Mouse (Mus musculus) forebrain, embryonic 15.5 days (tissue): ENCODE results near the gene Bahcc1. TPM values are rescaled to one million over a fixed set of nuclear protein-coding genes. Genes with fewer than 3 reads are reported as not detected.

Source experiments
- ATAC-seq: fragments of 200-750 bp; cut with Nextera tagmentation; replicated peaks from 2 replicates; pipeline ENCODE4 v1.8.0; 2017; ENCODE audit warnings: mild to moderate bottlenecking, moderate TSS enrichment, moderate library complexity
- H3K27ac ChIP-seq: fragments of 300-500 bp; sonication (generic); replicated peaks from 2 replicates; pipeline ENCODE4 v1.5.1; 2015; ENCODE audit warnings: mild to moderate bottlenecking, inconsistent platforms
- H3K27me3 ChIP-seq: fragments of 300-500 bp; sonication (generic); 2 replicates; pipeline ENCODE4 v1.6.1; 2015; ENCODE audit warnings: inconsistent platforms
- H3K36me3 ChIP-seq: fragments of 300-500 bp; sonication (generic); 2 replicates; pipeline ENCODE4 v1.6.1; 2015; ENCODE audit warnings: mild to moderate bottlenecking, inconsistent platforms
- H3K4me1 ChIP-seq: fragments of 300-500 bp; sonication (generic); 2 replicates; pipeline ENCODE4 v1.6.1; 2015; ENCODE audit warnings: inconsistent platforms
- H3K4me2 ChIP-seq: fragments of 300-500 bp; sonication (generic); replicated peaks from 2 replicates; pipeline ENCODE4 v1.6.1; 2015; ENCODE audit warnings: mild to moderate bottlenecking, inconsistent platforms
- H3K4me3 ChIP-seq: fragments of 300-500 bp; sonication (generic); 2 replicates; pipeline ENCODE4 v1.5.1; 2015; ENCODE audit warnings: mild to moderate bottlenecking, inconsistent platforms
- H3K9ac ChIP-seq: fragments of 300-500 bp; sonication (generic); replicated peaks from 2 replicates; pipeline ENCODE4 v1.6.1; 2015; ENCODE audit warnings: mild to moderate bottlenecking, inconsistent platforms
- H3K9me3 ChIP-seq: fragments of 300-500 bp; sonication (generic); 2 replicates; pipeline ENCODE4 v1.6.1; 2016; ENCODE audit warnings: inconsistent platforms
- WGBS: fragments of 180-500 bp; shearing (Covaris S2); methylation state at CpG from one replicate; pipeline ENCODE4 v1.1.7; 2015; ENCODE audit warnings: mixed read lengths; 5-methylcytosine and 5-hydroxymethylcytosine counted together
- polyA plus RNA-seq: library from polyadenylated mRNA; unstranded; fragments of >200 nt; fragmentation: Nextera tagmentation; extraction: Ambion mirVana; gene quantifications from 2 replicates; pipeline ENCODE4 v1.2.1, GENCODE M21; 2015

Bahcc1 gene
- polyA plus RNA-seq, 1 experiment from 2014 or later = 16.1 TPM

DNA sequence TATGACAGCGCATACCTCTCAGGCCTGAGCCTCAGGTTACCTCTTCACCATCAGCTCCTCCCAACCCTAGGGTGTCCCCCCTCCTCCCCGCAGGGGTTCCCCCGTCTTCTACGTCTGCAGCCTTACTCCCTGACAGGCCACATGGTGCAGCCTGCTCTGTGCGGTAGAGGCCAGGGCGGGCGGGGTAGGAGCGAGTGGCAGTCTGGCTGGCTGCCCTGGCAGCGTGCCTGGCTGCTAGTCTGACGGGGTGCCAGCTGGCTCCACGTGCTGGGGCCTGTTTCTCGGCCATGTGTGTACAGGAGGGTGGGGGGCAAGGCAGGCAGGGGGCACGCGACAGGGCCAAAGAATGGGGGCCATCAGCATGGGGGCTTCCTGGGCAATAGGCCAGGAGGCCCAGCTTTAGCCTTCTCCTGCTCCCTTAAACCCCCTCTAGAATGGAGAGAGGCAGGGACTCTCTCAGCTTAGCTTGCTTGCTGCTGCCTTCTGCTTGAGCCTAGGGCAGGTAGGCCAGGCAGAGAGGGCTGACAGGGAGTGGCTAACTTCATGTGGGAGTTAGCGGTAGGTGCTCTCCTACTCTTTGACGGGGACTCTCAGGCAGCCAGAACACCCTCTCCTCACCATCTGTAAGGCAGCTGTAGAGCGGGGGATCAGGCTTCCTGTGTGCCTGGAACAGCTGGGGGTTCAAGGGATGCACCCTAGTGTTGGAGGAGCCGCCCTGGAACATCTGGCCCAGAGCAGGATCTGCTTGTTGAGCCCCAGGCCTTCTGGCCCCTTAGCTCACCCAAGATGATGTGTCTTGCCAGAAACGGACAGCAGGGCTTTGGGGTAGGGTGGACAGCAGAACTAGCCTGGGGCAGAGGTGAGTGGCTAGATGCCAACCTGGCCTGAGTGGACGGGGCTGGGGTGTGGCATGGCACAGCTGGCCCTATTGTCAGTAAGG lies 28.9 kb downstream of the Bahcc1 start:
- Histone ChIP-seq H3K9ac (no peak overlapping the region), H3K4me3 (no peak overlapping the region; the same call in 1 of the 2 replicates), H3K36me3 (no peaks in the 10 kb centered on the region), H3K4me2 (peak overlapping the region; percentile 20), H3K9me3 (no peaks in the 10 kb centered on the region), H3K27ac (peak overlapping the region; percentile 81), H3K4me1 (peaks cover 91% of the 10 kb centered on the region), H3K27me3 (no peaks in the 10 kb centered on the region)
- 11% methylated on average over 20 of the region's 20 CpGs for WGBS
- ATAC-seq = peak; percentile 86

- Histone ChIP-seq H3K36me3 (no peaks in the 10 kb centered on the region), H3K4me3 (no peak overlapping the region), H3K27ac (peak overlapping the region; percentile 81), H3K4me1 (peaks cover 85% of the 10 kb centered on the region), H3K27me3 (no peaks in the 10 kb centered on the region), H3K4me2 (peak overlapping the region; percentile 7; the same call in 1 of the 2 replicates), H3K9me3 (no peaks in the 10 kb centered on the region), H3K9ac (no peak overlapping the region)
- peak; percentile 58 for ATAC-seq
- WGBS = 19% methylated on average over 8 of the region's 8 CpGs
Measured at GRCm38 (mm10) chr11:120262356-120262901, 29.7 kb downstream of the Bahcc1 start.

- Histone ChIP-seq H3K9ac (no peak overlapping the region), H3K27ac (0 out of 2 replicates have a peak overlapping the region, but pooled peaks have one; percentile 81), H3K9me3 (no peaks in the 10 kb centered on the region), H3K4me2 (no peak overlapping the region), H3K36me3 (no peaks in the 10 kb centered on the region), H3K4me1 (peaks cover 85% of the 10 kb centered on the region), H3K27me3 (no peaks in the 10 kb centered on the region), H3K4me3 (no peak overlapping the region)
- WGBS = 92% methylated on average over 3 of the region's 3 CpGs
- ATAC-seq = no peak
Measured at GRCm38 (mm10) chr11:120263176-120263575, 30.4 kb downstream of the Bahcc1 start.

DNA sequence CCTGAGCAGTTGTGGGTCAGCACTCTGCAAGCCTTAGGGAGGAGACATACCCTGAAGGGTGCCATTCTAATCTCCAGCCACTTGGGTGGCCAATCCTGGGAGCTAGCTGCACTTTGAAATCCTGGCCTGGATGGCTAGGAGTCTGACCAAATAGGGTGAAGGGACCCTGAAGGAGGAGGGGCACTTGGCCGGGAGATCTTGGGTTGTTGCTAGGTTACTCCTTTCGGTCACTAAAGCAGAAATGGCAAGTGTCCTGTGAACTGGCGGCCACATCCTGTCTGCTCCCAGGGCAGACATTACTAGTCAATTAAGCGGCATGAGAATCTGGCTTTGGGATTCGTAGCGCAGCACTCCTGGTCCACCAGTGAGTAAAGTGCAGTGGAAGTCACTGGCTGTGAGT lies 31.3 kb downstream of the Bahcc1 start:
- no peaks in the 10 kb centered on the region for H3K27me3 ChIP-seq
- no peak overlapping the region for H3K4me3 ChIP-seq
- H3K36me3 ChIP-seq = no peaks in the 10 kb centered on the region
- peaks cover 87% of the 10 kb centered on the region for H3K4me1 ChIP-seq
- no peak overlapping the region for H3K27ac ChIP-seq
- ATAC-seq = no peak
- H3K9me3 ChIP-seq = no peaks in the 10 kb centered on the region
- H3K9ac ChIP-seq = no peak overlapping the region
- 65% methylated on average over 6 of the region's 6 CpGs for WGBS
- H3K4me2 ChIP-seq = no peak overlapping the region

DNA sequence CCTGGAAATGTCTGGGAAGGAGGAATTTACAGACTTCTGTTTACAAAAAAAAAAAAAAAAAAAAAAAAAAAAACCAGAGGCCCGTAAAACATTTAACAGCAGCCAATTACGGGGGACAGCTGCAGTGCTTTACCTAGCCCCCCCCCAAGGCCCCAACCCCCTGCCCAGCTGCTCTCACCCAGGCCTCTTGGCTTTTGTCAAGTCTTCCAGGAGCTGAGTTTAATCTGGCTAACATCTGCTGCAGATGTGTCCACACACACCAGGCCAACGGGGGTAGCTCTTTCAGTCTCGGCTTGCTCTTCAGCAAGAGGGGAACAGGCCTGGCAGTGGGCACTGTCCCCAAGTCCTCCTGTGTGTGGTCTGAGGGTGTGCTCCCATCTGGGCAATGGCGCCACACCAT lies 32.7 kb downstream of the Bahcc1 start:
- Histone ChIP-seq H3K9ac (no peak overlapping the region), H3K4me1 (peaks cover 85% of the 10 kb centered on the region), H3K4me3 (no peak overlapping the region), H3K4me2 (no peak overlapping the region), H3K36me3 (0 out of 2 replicates have a peak, but pooled peaks cover 3% of the 10 kb centered on the region), H3K27ac (no peak overlapping the region), H3K27me3 (no peaks in the 10 kb centered on the region), H3K9me3 (no peaks in the 10 kb centered on the region)
- WGBS = 64% methylated on average over 5 of the region's 5 CpGs
- no peak for ATAC-seq

- no peak for ATAC-seq
- peaks cover 76% of the 10 kb centered on the region for H3K4me1 ChIP-seq
Measured at GRCm38 (mm10) chr11:120266259-120266758, 33.6 kb downstream of the Bahcc1 start.

DNA sequence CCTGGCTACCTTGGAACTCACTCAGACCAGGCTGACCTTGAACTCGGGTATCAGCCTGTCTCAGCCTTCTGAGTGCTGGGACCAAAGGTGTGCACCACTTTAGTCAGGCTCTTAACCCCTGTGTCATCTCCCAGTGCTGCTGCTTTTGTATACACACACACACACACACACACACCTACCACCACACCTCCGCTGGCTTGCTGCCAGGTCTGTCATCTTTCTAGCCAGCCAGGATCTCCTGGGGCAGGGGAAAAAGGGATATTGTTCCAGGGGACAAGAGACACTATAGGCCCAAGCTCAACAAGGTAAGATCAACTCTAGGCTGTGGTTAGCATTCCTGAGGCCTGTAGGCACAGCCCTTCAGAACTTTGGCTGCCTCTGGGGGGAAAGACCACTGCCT lies 34.5 kb downstream of the Bahcc1 start:
- Histone ChIP-seq H3K27me3 (no peaks in the 10 kb centered on the region), H3K27ac (0 out of 2 replicates have a peak overlapping the region, but pooled peaks have one; percentile 13), H3K9me3 (no peaks in the 10 kb centered on the region), H3K4me3 (no peak overlapping the region), H3K4me2 (no peak overlapping the region), H3K9ac (no peak overlapping the region), H3K4me1 (peaks cover 67% of the 10 kb centered on the region), H3K36me3 (peaks cover 14% of the 10 kb centered on the region)
- WGBS = 85% methylated on average over 2 of the region's 2 CpGs
- no peak for ATAC-seq

More at GRCm38 (mm10) chr11:120266259-120266758, 33.6 kb downstream of the Bahcc1 start:
- Histone ChIP-seq H3K4me2 (no peak overlapping the region), H3K9ac (no peak overlapping the region), H3K4me3 (no peak overlapping the region), H3K27me3 (no peaks in the 10 kb centered on the region), H3K9me3 (no peaks in the 10 kb centered on the region), H3K36me3 (peaks cover 4% of the 10 kb centered on the region; the same call in 1 of the 2 replicates), H3K27ac (no peak overlapping the region)
- 89% methylated on average over 14 of the region's 14 CpGs for WGBS

GRCm38 (mm10) chr11:120267676-120268075 lies 34.9 kb downstream of the Bahcc1 start:
- H3K27ac ChIP-seq = 0 out of 2 replicates have a peak overlapping the region, but pooled peaks have one; percentile 13
- no peaks in the 10 kb centered on the region for H3K9me3 ChIP-seq
- 55% methylated on average over 2 of the region's 3 CpGs for WGBS
- ATAC-seq = no peak
- H3K4me2 ChIP-seq = no peak overlapping the region
- no peak overlapping the region for H3K4me3 ChIP-seq
- H3K4me1 ChIP-seq = peaks cover 63% of the 10 kb centered on the region
- peaks cover 3% of the 10 kb centered on the region; the same call in 1 of the 2 replicates for H3K27me3 ChIP-seq
- peaks cover 18% of the 10 kb centered on the region for H3K36me3 ChIP-seq
- no peak overlapping the region for H3K9ac ChIP-seq

DNA sequence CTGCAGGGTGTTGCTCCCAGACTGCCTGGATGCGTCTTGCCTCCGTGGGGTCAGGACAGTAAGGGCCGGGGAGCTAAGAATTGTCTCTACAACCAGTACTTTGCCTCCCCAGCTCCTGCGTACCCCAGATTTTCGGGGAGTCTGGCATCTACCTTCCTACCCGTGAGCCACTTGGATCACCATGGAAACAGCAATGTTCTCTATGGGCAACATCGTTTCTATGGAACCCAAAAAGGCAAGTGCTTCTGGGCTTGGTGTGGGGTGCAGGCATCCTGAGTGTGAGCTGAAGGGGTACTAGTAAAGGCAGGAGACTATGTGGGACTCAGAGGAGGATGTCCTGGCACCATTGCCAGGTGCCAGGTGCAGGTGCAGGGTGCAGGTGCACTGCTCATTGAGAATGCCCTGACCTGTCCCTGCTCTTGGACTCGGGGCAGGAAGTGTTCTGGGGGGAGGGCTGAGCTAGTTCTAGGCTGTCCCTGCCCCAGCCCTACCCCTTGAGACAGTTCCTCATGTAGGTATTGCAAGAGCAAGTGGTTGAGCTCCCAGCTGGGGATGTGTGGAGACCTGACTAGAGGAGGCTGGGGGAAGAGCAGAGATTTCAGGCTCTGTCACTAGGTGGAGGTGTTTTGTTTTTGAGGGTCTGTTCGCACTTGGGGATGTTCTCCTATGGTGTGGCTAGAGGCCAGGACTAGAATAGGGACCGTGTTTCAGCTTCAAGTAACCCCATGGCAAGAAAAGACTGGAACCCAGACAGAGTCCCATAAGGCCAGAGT lies 35.6 kb downstream of the Bahcc1 start:
- Histone ChIP-seq H3K27me3 (peaks cover 6% of the 10 kb centered on the region; the same call in 1 of the 2 replicates), H3K4me3 (no peak overlapping the region), H3K9me3 (no peaks in the 10 kb centered on the region), H3K9ac (no peak overlapping the region), H3K4me2 (no peak overlapping the region), H3K27ac (0 out of 2 replicates have a peak overlapping the region, but pooled peaks have one; percentile 13), H3K4me1 (peaks cover 56% of the 10 kb centered on the region), H3K36me3 (peaks cover 25% of the 10 kb centered on the region)
- ATAC-seq = no peak
- WGBS = 59% methylated on average over 10 of the region's 10 CpGs

DNA sequence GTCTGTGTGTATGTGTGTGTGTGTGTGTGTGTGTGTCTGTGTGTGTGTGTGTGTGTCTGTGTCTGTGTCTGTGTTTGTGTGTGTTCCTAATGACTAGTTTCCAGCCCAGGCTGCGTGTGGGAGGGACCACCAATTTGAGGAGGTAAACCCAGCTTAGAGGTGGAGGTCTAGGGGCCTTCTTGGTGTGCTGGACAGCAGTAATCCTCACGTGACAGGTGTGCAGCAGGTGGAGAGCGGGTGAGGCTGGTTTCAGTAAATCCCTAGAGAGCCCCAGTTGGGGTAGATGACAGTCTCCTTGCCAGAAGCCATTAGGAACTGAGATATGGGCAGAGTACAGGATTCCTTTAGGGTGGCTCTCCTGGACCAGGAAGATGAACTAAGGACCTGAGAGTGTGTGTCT lies 36.3 kb downstream of the Bahcc1 start:
- peaks cover 31% of the 10 kb centered on the region for H3K36me3 ChIP-seq
- peaks cover 6% of the 10 kb centered on the region; the same call in 1 of the 2 replicates for H3K27me3 ChIP-seq
- H3K4me2 ChIP-seq = no peak overlapping the region
- H3K9ac ChIP-seq = no peak overlapping the region
- no peak overlapping the region for H3K4me3 ChIP-seq
- H3K9me3 ChIP-seq = no peaks in the 10 kb centered on the region
- no peak overlapping the region for H3K27ac ChIP-seq
- no peak for ATAC-seq
- peaks cover 49% of the 10 kb centered on the region for H3K4me1 ChIP-seq
- WGBS = 88% methylated on average over 3 of the region's 3 CpGs

GRCm38 (mm10) chr11:120269498-120270104 lies 36.9 kb downstream of the Bahcc1 start:
- no peak overlapping the region for H3K4me3 ChIP-seq
- 13% methylated on average over 8 of the region's 8 CpGs for WGBS
- peak; percentile 79 for ATAC-seq
- no peak overlapping the region for H3K4me2 ChIP-seq
- H3K27me3 ChIP-seq = peaks cover 6% of the 10 kb centered on the region; the same call in 1 of the 2 replicates
- no peak overlapping the region for H3K9ac ChIP-seq
- no peaks in the 10 kb centered on the region for H3K9me3 ChIP-seq
- peaks cover 37% of the 10 kb centered on the region for H3K36me3 ChIP-seq
- peaks cover 43% of the 10 kb centered on the region for H3K4me1 ChIP-seq
- 0 out of 2 replicates have a peak overlapping the region, but pooled peaks have one; percentile 25 for H3K27ac ChIP-seq
